Mouse (Mus musculus) left cerebral cortex, postnatal 14 days (tissue): Measurements from ENCODE around the gene Rwdd2b. TPM values are rescaled to one million over a fixed set of nuclear protein-coding genes. Genes with fewer than 3 reads are reported as not detected.

ENCODE experiments used
- DNase-seq, 2 experiments: peaks; one replicate each; pipeline ENCODE4 v3.0.0; 2021 to 2022; ENCODE audit warnings: low spot score in 2 of 2, mixed read lengths in 1 of 2
- intact Hi-C: fragments of 180-260 bp; cut with DNase I; formaldehyde crosslinking; loops from one replicate; pipeline ENCODE4 v1.15.1; 2025
- long read RNA-seq, 2 experiments: library from polyadenylated mRNA; stranded (forward); transcript quantifications; one replicate each; pipeline ENCODE4 v2.0.0; 2021
- total RNA-seq, 2 experiments: library from RNA; stranded (reverse); gene quantifications; 2 replicates each; pipeline ENCODE4 v1.2.3; 2021

The Rwdd2b gene
- 10 to 100 TPM; 10.1 to 10.4 TPM for total RNA-seq
- long read RNA-seq, experiment 1, transcript Rwdd2b-201 (5 exons, 2,009 nt), result major isoform, 23 of 25 reads
- long read RNA-seq, experiment 1, partial matches to known transcripts, result 0 of 25 reads
- long read RNA-seq, experiment 1, other reads (novel, unspliced or antisense), result 2 of 25 reads
- long read RNA-seq, experiment 2, transcript Rwdd2b-201 (5 exons, 2,009 nt), result major isoform, 11 of 12 reads
- long read RNA-seq, experiment 2, partial matches to known transcripts, result 1 of 12 reads
- long read RNA-seq, experiment 2, other reads (novel, unspliced or antisense), result 0 of 12 reads

GRCm38 (mm10) chr16:87440184-87440686, at the start of gene Rwdd2b:
Gene Rwdd2b, minus strand, starts transcription at chr16:87440573.
- intact Hi-C loops, result loop anchor here (2.0 kb wide), 1 partner anchor 15 kb away; the partner anchor contains the start of gene Usp16
- peak; percentile 93 to 95 for DNase-seq

GRCm38 (mm10) chr16:87488605-87489004, 48.2 kb upstream of the Rwdd2b start:
- no peak for DNase-seq
- intact Hi-C loops, result no loop called here

- DNase-seq, result no peak
- intact Hi-C loops, result no loop called here
Measured at GRCm38 (mm10) chr16:87486739-87487138, 46.4 kb upstream of the Rwdd2b start.

- DNase-seq, result no peak
- intact Hi-C loops, result no loop called here
Measured at GRCm38 (mm10) chr16:87484367-87484766, 44.0 kb upstream of the Rwdd2b start.

GRCm38 (mm10) chr16:87470579-87470978, 30.2 kb upstream of the Rwdd2b start:
- intact Hi-C loops, result loop anchor here (5.0 kb wide), 1 partner anchor 48 kb away; no protein-coding TSS in a partner anchor
- no peak for DNase-seq

GRCm38 (mm10) chr16:87458752-87459151, 18.4 kb upstream of the Rwdd2b start:
- DNase-seq, result no peak
- intact Hi-C loops, result no loop called here

GRCm38 (mm10) chr16:87455180-87455611, 14.8 kb upstream of the Rwdd2b start:
- intact Hi-C loops, result loop anchor here (2.0 kb wide), 1 partner anchor 14 kb away; the partner anchor contains the start of gene Rwdd2b
- peak in 1 of 2 experiments; percentile 35 for DNase-seq

GRCm38 (mm10) chr16:87454419-87455179, 14.2 kb upstream of the Rwdd2b start, which contains the start of gene Usp16:
Gene Usp16, plus strand, starts transcription at chr16:87454703.
- intact Hi-C loops, result loop anchor here (2.0 kb wide), 1 partner anchor 14 kb away; the partner anchor contains the start of gene Rwdd2b
- peak; percentile 93 to 94 for DNase-seq

GRCm38 (mm10) chr16:87453226-87453625, 12.9 kb upstream of the Rwdd2b start:
- intact Hi-C loops, result no loop called here
- no peak for DNase-seq

- DNase-seq, result no peak
- intact Hi-C loops, result no loop called here
Measured at GRCm38 (mm10) chr16:87445528-87445927, 5.2 kb upstream of the Rwdd2b start.

GRCm38 (mm10) chr16:87445110-87445509, 4.7 kb upstream of the Rwdd2b start:
- intact Hi-C loops, result no loop called here

GRCm38 (mm10) chr16:87444071-87444470, 3.7 kb upstream of the Rwdd2b start:
- DNase-seq, result no peak
- intact Hi-C loops, result no loop called here

More at GRCm38 (mm10) chr16:87445110-87445509, 4.7 kb upstream of the Rwdd2b start:
- no peak for DNase-seq

GRCm38 (mm10) chr16:87443245-87443644, 2.9 kb upstream of the Rwdd2b start:
- intact Hi-C loops, result no loop called here
- DNase-seq, result no peak

GRCm38 (mm10) chr16:87442291-87442690, 1.9 kb upstream of the Rwdd2b start:
- intact Hi-C loops, result no loop called here
- DNase-seq, result peak in 1 of 2 experiments; percentile 55

GRCm38 (mm10) chr16:87441089-87441488, 716 bp upstream of the Rwdd2b start:
- intact Hi-C loops, result loop anchor here (2.0 kb wide), 1 partner anchor 14 kb away; the partner anchor contains the start of gene Usp16
- DNase-seq, result no peak

- intact Hi-C loops, result no loop called here
- DNase-seq, result no peak
Measured at GRCm38 (mm10) chr16:87438697-87439096, 1.7 kb downstream of the Rwdd2b start.

GRCm38 (mm10) chr16:87437096-87437495, 3.3 kb downstream of the Rwdd2b start:
- intact Hi-C loops, result no loop called here
- DNase-seq, result no peak

GRCm38 (mm10) chr16:87435411-87436205, 4.8 kb downstream of the Rwdd2b start:
- intact Hi-C loops, result no loop called here
- no peak for DNase-seq

GRCm38 (mm10) chr16:87434946-87435345, 5.4 kb downstream of the Rwdd2b start:
- intact Hi-C loops, result no loop called here
- no peak for DNase-seq
